Mouse (Mus musculus) MEL (cell line): ENCODE measurements at regions not wholly inside any gene's neighbourhood (a gene's known extent, or its start where the extent isn't known, plus 50 kb on each side); places are given as distances from the start of the nearest gene placed in this dataset.

ENCODE experiments used
- DNase-seq: peaks from one replicate; pipeline ENCODE4 v3.0.0; 2011; ENCODE audit warnings: low read depth, low spot score
- H3K27ac ChIP-seq: 2 replicates; pipeline ENCODE4 v1.5.1; 2012; ENCODE audit warnings: low read depth, mild to moderate bottlenecking, control low read depth, low read length, moderate library complexity; ENCODE audit not compliant: control insufficient read depth
- H3K27me3 ChIP-seq, 2 experiments: fragments of 150-350 bp in 1 of 2; sonication (generic) in 1 of 2; 2 replicates each; pipeline ENCODE4 v1.6.1; 2012; ENCODE audit warnings: low read length in 2 of 2, mild to moderate bottlenecking in 2 of 2, improper control_type of control experiment in 1 of 2, moderate library complexity in 1 of 2; ENCODE audit not compliant: insufficient read depth in 2 of 2, control insufficient read depth in 1 of 2
- H3K36me3 ChIP-seq, 2 experiments: 2 replicates each; pipeline ENCODE4 v1.6.1; 2012 to 2014; ENCODE audit warnings: low read length in 2 of 2, improper control_type of control experiment in 1 of 2, inconsistent platforms in 1 of 2, mild to moderate bottlenecking in 1 of 2; ENCODE audit not compliant: insufficient read depth in 2 of 2, control insufficient read depth in 1 of 2
- H3K4me1 ChIP-seq, 2 experiments: fragments of 150-350 bp in 1 of 2; sonication (generic) in 1 of 2; 2 replicates each; pipeline ENCODE4 v1.6.1; 2012; ENCODE audit warnings: low read length in 2 of 2, improper control_type of control experiment in 1 of 2, mild to moderate bottlenecking in 1 of 2; ENCODE audit not compliant: insufficient read depth in 2 of 2, control insufficient read depth in 1 of 2
- H3K4me3 ChIP-seq, 2 experiments: fragments of 150-350 bp in 1 of 2; sonication (generic) in 1 of 2; 2 replicates each; pipeline ENCODE4 v1.5.1; 2012; ENCODE audit warnings: low read depth in 2 of 2, low read length in 2 of 2, mild to moderate bottlenecking in 2 of 2, moderate library complexity in 2 of 2, control low read depth in 1 of 2, improper control_type of control experiment in 1 of 2; ENCODE audit not compliant: control insufficient read depth in 1 of 2, insufficient read depth in 1 of 2
- H3K79me2 ChIP-seq: 2 replicates; pipeline ENCODE4 v1.6.1; 2012; ENCODE audit warnings: mild to moderate bottlenecking, low read length, moderate library complexity; ENCODE audit not compliant: control insufficient read depth, poor library complexity, insufficient read depth
- H3K9ac ChIP-seq: 2 replicates; pipeline ENCODE4 v1.6.1; 2012; ENCODE audit warnings: low read depth, mild to moderate bottlenecking, control low read depth, low read length, moderate library complexity; ENCODE audit not compliant: control insufficient read depth, poor library complexity, severe bottlenecking
- H3K9me3 ChIP-seq: fragments of 150-350 bp; sonication (generic); replicated peaks from 2 replicates; pipeline ENCODE4 v1.6.1; 2012; ENCODE audit warnings: mild to moderate bottlenecking, low read length, improper control_type of control experiment, moderate library complexity; ENCODE audit not compliant: insufficient read depth
- BHLHE40 ChIP-seq: IDR thresholded peaks from 2 replicates; pipeline ENCODE4 v1.6.1; 2012; ENCODE audit warnings: low read depth, mild to moderate bottlenecking, inconsistent platforms, low read length, improper control_type of control experiment, borderline replicate concordance
- CHD2 ChIP-seq: IDR thresholded peaks from 2 replicates; pipeline ENCODE4 v1.6.1; 2011; ENCODE audit warnings: low read length, improper control_type of control experiment
- CTCF ChIP-seq, 3 experiments: IDR thresholded peaks in 2 of 3; conservative IDR thresholded peaks in 1 of 3; 2 replicates each; pipeline ENCODE4 v1.5.1; 2011 to 2012; ENCODE audit warnings: low read length in 3 of 3, low read depth in 2 of 3, mild to moderate bottlenecking in 2 of 3, improper control_type of control experiment in 1 of 3, inconsistent platforms in 1 of 3, mixed read lengths in 1 of 3, moderate library complexity in 1 of 3; ENCODE audit not compliant: control insufficient read depth in 1 of 3, insufficient read depth in 1 of 3, poor library complexity in 1 of 3, severe bottlenecking in 1 of 3
- E2F4 ChIP-seq: IDR thresholded peaks from 2 replicates; pipeline ENCODE4 v1.6.1; 2011; ENCODE audit warnings: low read depth, low read length, improper control_type of control experiment, borderline replicate concordance
- ELF1 ChIP-seq: IDR thresholded peaks from 2 replicates; pipeline ENCODE4 v1.6.1; 2014; ENCODE audit warnings: low read depth, mild to moderate bottlenecking, inconsistent platforms, low read length, improper control_type of control experiment, moderate library complexity
- ETS1 ChIP-seq: IDR thresholded peaks from 2 replicates; pipeline ENCODE4 v1.6.1; 2012; ENCODE audit warnings: low read depth, mild to moderate bottlenecking, inconsistent platforms, low read length, improper control_type of control experiment, moderate library complexity
- HCFC1 ChIP-seq: IDR thresholded peaks from 2 replicates; pipeline ENCODE4 v1.6.1; 2012; ENCODE audit warnings: low read depth, mild to moderate bottlenecking, inconsistent platforms, low read length, improper control_type of control experiment, moderate library complexity
- JUND ChIP-seq: IDR thresholded peaks from 2 replicates; pipeline ENCODE4 v1.6.1; 2011; ENCODE audit warnings: low read depth, mild to moderate bottlenecking, improper control_type of control experiment, low read length
- MAFK ChIP-seq: IDR thresholded peaks from 2 replicates; pipeline ENCODE4 v1.6.1; 2011; ENCODE audit warnings: low read depth, mild to moderate bottlenecking, low read length, improper control_type of control experiment, borderline replicate concordance
- MAZ ChIP-seq: IDR thresholded peaks from 2 replicates; pipeline ENCODE4 v1.6.1; 2012; ENCODE audit warnings: low read depth, mild to moderate bottlenecking, inconsistent platforms, low read length, improper control_type of control experiment
- MEF2A ChIP-seq: IDR thresholded peaks from 2 replicates; pipeline ENCODE4 v1.6.1; 2014; ENCODE audit warnings: low read depth, mild to moderate bottlenecking, inconsistent platforms, low read length, improper control_type of control experiment; ENCODE audit not compliant: poor library complexity, insufficient replicate concordance, severe bottlenecking; ENCODE audit errors: extremely low read depth
- RAD21 ChIP-seq: IDR thresholded peaks from 2 replicates; pipeline ENCODE4 v1.6.1; 2011; ENCODE audit warnings: mild to moderate bottlenecking, low read depth, low read length, improper control_type of control experiment
- RCOR1 ChIP-seq: IDR thresholded peaks from 2 replicates; pipeline ENCODE4 v1.6.1; 2012; ENCODE audit warnings: low read depth, mild to moderate bottlenecking, inconsistent platforms, low read length, improper control_type of control experiment
- SMC3 ChIP-seq: IDR thresholded peaks from 2 replicates; pipeline ENCODE4 v1.6.1; 2011; ENCODE audit warnings: low read depth, low read length, improper control_type of control experiment
- TCF12 ChIP-seq: IDR thresholded peaks from 2 replicates; pipeline ENCODE4 v1.6.1; 2014; ENCODE audit warnings: low read depth, mild to moderate bottlenecking, inconsistent platforms, low read length, improper control_type of control experiment, moderate library complexity
- USF1 ChIP-seq: IDR thresholded peaks from 2 replicates; pipeline ENCODE4 v1.6.1; 2014; ENCODE audit warnings: low read depth, mild to moderate bottlenecking, inconsistent platforms, low read length, improper control_type of control experiment, moderate library complexity
- ZC3H11A ChIP-seq: IDR thresholded peaks from 2 replicates; pipeline ENCODE4 v1.6.1; 2012; ENCODE audit warnings: low read depth, mild to moderate bottlenecking, inconsistent platforms, low read length, improper control_type of control experiment
- ZKSCAN1 ChIP-seq: IDR thresholded peaks from 2 replicates; pipeline ENCODE4 v1.6.1; 2012; ENCODE audit warnings: low read depth, mild to moderate bottlenecking, inconsistent platforms, low read length, improper control_type of control experiment, moderate library complexity
- ZMIZ1 ChIP-seq: IDR thresholded peaks from 2 replicates; pipeline ENCODE4 v1.6.1; 2012; ENCODE audit warnings: low read depth, mild to moderate bottlenecking, inconsistent platforms, low read length, improper control_type of control experiment, moderate library complexity
- ZNF384 ChIP-seq: IDR thresholded peaks from 2 replicates; pipeline ENCODE4 v1.6.1; 2012; ENCODE audit warnings: low read depth, mild to moderate bottlenecking, inconsistent platforms, low read length, improper control_type of control experiment

GRCm38 (mm10) chr3:34222291-34222690 lies 141.2 kb upstream of the Dnajc19 start:
- DNase-seq = no peak
- no peak overlapping the region for H3K4me3 ChIP-seq
- no peaks in the 10 kb centered on the region for H3K4me1 ChIP-seq
- H3K79me2 ChIP-seq = no peaks in the 10 kb centered on the region
- no peak overlapping the region for H3K9ac ChIP-seq
- no peak for TF ChIP-seq SMC3
- TF ChIP-seq ELF1 = no peak
- TF ChIP-seq ETS1 = no peak
- TF ChIP-seq JUND = no peak
- no peak for TF ChIP-seq BHLHE40
- no peaks in the 10 kb centered on the region for H3K36me3 ChIP-seq
- no peaks in the 10 kb centered on the region for H3K9me3 ChIP-seq
- no peak overlapping the region for H3K27ac ChIP-seq
- H3K27me3 ChIP-seq = no peaks in the 10 kb centered on the region; a peak in 2 of 4 replicates

- no peaks in the 10 kb centered on the region for H3K4me1 ChIP-seq
- TF ChIP-seq HCFC1 = no peak
- no peaks in the 10 kb centered on the region for H3K79me2 ChIP-seq
- H3K4me3 ChIP-seq = no peak overlapping the region
- no peaks in the 10 kb centered on the region; a peak in 2 of 4 replicates for H3K27me3 ChIP-seq
- H3K27ac ChIP-seq = no peak overlapping the region
- DNase-seq = no peak
- H3K36me3 ChIP-seq = no peaks in the 10 kb centered on the region
- H3K9me3 ChIP-seq = no peaks in the 10 kb centered on the region
- no peak overlapping the region for H3K9ac ChIP-seq
These were observed 138.7 kb upstream of the Dnajc19 start for GRCm38 (mm10) chr3:34219741-34220310.

GRCm38 (mm10) chr3:34219096-34219495 lies 138.0 kb upstream of the Dnajc19 start:
- TF ChIP-seq MEF2A = no peak
- TF ChIP-seq JUND = no peak
- no peak for TF ChIP-seq BHLHE40
- Histone ChIP-seq H3K9me3 (no peaks in the 10 kb centered on the region), H3K79me2 (no peaks in the 10 kb centered on the region), H3K9ac (no peak overlapping the region), H3K27me3 (no peaks in the 10 kb centered on the region; a peak in 2 of 4 replicates), H3K4me1 (no peaks in the 10 kb centered on the region), H3K27ac (no peak overlapping the region), H3K36me3 (no peaks in the 10 kb centered on the region), H3K4me3 (no peak overlapping the region)
- no peak for DNase-seq

- no peaks in the 10 kb centered on the region for H3K36me3 ChIP-seq
- no peak overlapping the region for H3K9ac ChIP-seq
- H3K4me3 ChIP-seq = no peak overlapping the region
- DNase-seq = no peak
- no peaks in the 10 kb centered on the region; a peak in 2 of 4 replicates for H3K27me3 ChIP-seq
- H3K4me1 ChIP-seq = no peaks in the 10 kb centered on the region
- no peak overlapping the region for H3K27ac ChIP-seq
- H3K79me2 ChIP-seq = no peaks in the 10 kb centered on the region
- H3K9me3 ChIP-seq = no peaks in the 10 kb centered on the region
- TF ChIP-seq ZKSCAN1 (no peak), CTCF (IDR thresholded peaks at IDR 0.05 in 2 of 3, conservative IDR thresholded peaks at IDR 0.05 in 1 of 3; ENCODE audit: control insufficient read depth in 1 of 3, insufficient read depth in 1 of 3, low read depth in 2 of 3, low read length in 3 of 3, poor library complexity in 1 of 3, severe bottlenecking in 1 of 3) (no peak), JUND (no peak), HCFC1 (no peak), CHD2 (no peak), E2F4 (no peak), RAD21 (no peak), MAZ (no peak), RCOR1 (no peak), TCF12 (no peak), ZMIZ1 (no peak), ZNF384 (no peak), ZC3H11A (no peak), MAFK (no peak), USF1 (no peak)
These were observed 136.8 kb upstream of the Dnajc19 start for GRCm38 (mm10) chr3:34217911-34218310.
